Mouse (Mus musculus) spleen, adult 2 months (tissue): ENCODE measurements around the gene Orc4. TPM values are rescaled to one million over a fixed set of nuclear protein-coding genes. Genes with fewer than 3 reads are reported as not detected.

Experiments
- polyA plus RNA-seq: library from polyadenylated mRNA; depleted of rRNA; stranded (reverse); fragments of >200 nt; gene quantifications from 2 replicates; pipeline ENCODE4 v1.2.3, GENCODE M21; 2012; rRNA removed

The Orc4 gene
- polyA plus RNA-seq, 1 experiment: 3.8 TPM

Other genes with a start within 250 kb of the Orc4 start
- gene Acvr2a, start 136.2 kb downstream of the Orc4 start, polyA plus RNA-seq: 0.62 and 0.75 TPM in 2 replicates
- gene Mbd5, start 769 bp downstream of the Orc4 start, polyA plus RNA-seq: 3.1 and 4.1 TPM in 2 replicates